Mouse (Mus musculus): ENCODE measurements around the gene Tulp2.

GRCm38 (mm10) chr7:45447325-45447990 lies 34.2 kb upstream of the Tulp2 start:
- TF ChIP-seq MAZ (IDR thresholded peaks at IDR 0.05; ENCODE audit: low read depth, low read length) (no peak), NELFE (IDR thresholded peaks at IDR 0.05; ENCODE audit: low read depth, low read length) (no peak), ZNF384 (IDR thresholded peaks at IDR 0.05; ENCODE audit: low read depth, low read length) (no peak), POLR2A (IDR thresholded peaks at IDR 0.05; ENCODE audit: control insufficient read depth in 1 of 2, insufficient read depth in 1 of 2, low read depth in 1 of 2, low read length in 2 of 2, poor library complexity in 1 of 2) (no peak)

Measured in MEL (cell line).